27 mouse cellular contexts compared by ENCODE assay signal in genomic region chr10:75990430-75991042, GRCm38 (mm10). TPM values are rescaled to one million over a fixed set of nuclear protein-coding genes. Genes with fewer than 3 reads are reported as not detected.
DNase-seq lines count a peak whose midpoint lies in the region; ATAC-seq and TF ChIP-seq lines count a peak whose summit lies in the region.
"Had no signal": no experiment of that assay in that cellular context is flagged by ENCODE, and none has a peak within 500 bp of the region (broad histone marks: within the 10 kb centered on the region; RNA-seq: fewer than 3 reads in every experiment).

No protein-coding gene starts in this region.

- H3K9me3 ChIP-seq in forebrain, postnatal 0 days (ENCODE audit: low read length) = no peaks in the 10 kb centered on the region
- no peaks in the 10 kb centered on the region for H3K9me3 ChIP-seq in forebrain, embryonic 14.5 days (replicated peaks; ENCODE audit: control insufficient read depth, low read length)
- H3K9me3 ChIP-seq: embryonic facial prominence, embryonic 10.5 days; embryonic facial prominence, embryonic 12.5 days; forebrain, embryonic 13.5 days; G1E had no signal

- ATAC-seq in forebrain, postnatal 0 days = peak; percentile 20; the same call in 1 of the 2 replicates
- ATAC-seq in forebrain, embryonic 14.5 days = no peak
- ATAC-seq: CD4-positive, CD25-positive, alpha-beta regulatory T cell, adult 4 months; forebrain, embryonic 13.5 days; forebrain, embryonic 16.5 days had no signal

- no peaks in the 10 kb centered on the region for H3K36me3 ChIP-seq in forebrain, postnatal 0 days (ENCODE audit: insufficient read depth)
- H3K36me3 ChIP-seq in forebrain, embryonic 14.5 days (ENCODE audit: control insufficient read depth, insufficient read depth, low read length) = no peaks in the 10 kb centered on the region
- H3K36me3 ChIP-seq: embryonic facial prominence, embryonic 10.5 days; embryonic facial prominence, embryonic 12.5 days; G1E had no signal

- no peaks in the 10 kb centered on the region for H3K27me3 ChIP-seq in forebrain, postnatal 0 days (ENCODE audit: insufficient read depth, low read length)
- H3K27me3 ChIP-seq in forebrain, embryonic 14.5 days (replicated peaks; ENCODE audit: control insufficient read depth, insufficient read depth, low read length) = no peaks in the 10 kb centered on the region
- H3K27me3 ChIP-seq: CH12.LX; embryonic facial prominence, embryonic 12.5 days; forebrain, embryonic 13.5 days had no signal

- 55% methylated on average over 4 of the region's 4 CpGs for WGBS in forebrain, postnatal 0 days
- 62% methylated on average over 4 of the region's 4 CpGs for WGBS in forebrain, embryonic 14.5 days

- intact Hi-C loops in heart, postnatal 14 days (cut with DNase I) = no loop called here

- H3K27ac ChIP-seq in forebrain, postnatal 0 days (ENCODE audit: low read depth, low read length) = no peak overlapping the region
- no peak overlapping the region for H3K27ac ChIP-seq in forebrain, embryonic 14.5 days (ENCODE audit: low read depth, low read length)
- H3K27ac ChIP-seq: embryonic facial prominence, embryonic 10.5 days; embryonic facial prominence, embryonic 12.5 days; forebrain, embryonic 13.5 days had no signal

- H3K4me3 ChIP-seq in forebrain, postnatal 0 days (ENCODE audit: low read depth, low read length) = no peak overlapping the region
- no peak overlapping the region for H3K4me3 ChIP-seq in forebrain, embryonic 14.5 days (ENCODE audit: low read depth, low read length)
- H3K4me3 ChIP-seq: embryonic facial prominence, embryonic 10.5 days; embryonic facial prominence, embryonic 12.5 days; forebrain, embryonic 13.5 days had no signal

- no peak overlapping the region for H3K4me2 ChIP-seq in forebrain, postnatal 0 days (ENCODE audit: low read depth)
- no peak overlapping the region for H3K4me2 ChIP-seq in forebrain, embryonic 14.5 days (ENCODE audit: low read length)
- H3K4me2 ChIP-seq: embryonic facial prominence, embryonic 12.5 days; forebrain, embryonic 13.5 days had no signal

- no peak for TF ChIP-seq CTCF in forebrain, postnatal 0 days (IDR thresholded peaks at IDR 0.05; ENCODE audit: low read depth)

- DNase-seq in forebrain, postnatal 0 days = no peak
- no peak for DNase-seq in forebrain, embryonic 14.5 days (ENCODE audit: low spot score)
- peak; percentile 5 for DNase-seq in Muller cell, postnatal 12 days (ENCODE audit: inconsistent ontology term)
- peak; percentile 65 for DNase-seq in ZHBTc4 (ENCODE audit: low read depth, low spot score)
- no peak for DNase-seq in heart, postnatal 14 days
- no peak for DNase-seq in lung, postnatal 10 days
- no peak for DNase-seq in embryo, embryonic 11 days
- DNase-seq: adrenal gland, adult 2 months; adrenal gland, postnatal 10 days; adrenal gland, postnatal 25 days; B cell, adult 2 months; cerebellum, adult 11 months; cerebellum, adult 18-20 months; cerebellum, adult 8-10 months; cerebellum, adult 9-11 months; cerebellum, postnatal 14 days; cerebellum, postnatal 36 days had no signal

- no peak overlapping the region for H3K9ac ChIP-seq in forebrain, postnatal 0 days
- H3K9ac ChIP-seq in forebrain, embryonic 14.5 days (ENCODE audit: low read length) = no peak overlapping the region
- H3K9ac ChIP-seq: embryonic facial prominence, embryonic 12.5 days; forebrain, embryonic 13.5 days had no signal

- no peaks in the 10 kb centered on the region for H3K4me1 ChIP-seq in forebrain, postnatal 0 days (ENCODE audit: insufficient read depth)
- H3K4me1 ChIP-seq in forebrain, embryonic 14.5 days (ENCODE audit: control insufficient read depth, insufficient read depth, low read length) = no peaks in the 10 kb centered on the region
- H3K4me1 ChIP-seq: embryonic facial prominence, embryonic 10.5 days; embryonic facial prominence, embryonic 12.5 days; forebrain, embryonic 13.5 days had no signal

RNA-seq across cellular contexts. Expression of gene Gm5134, which starts 36.2 kb away (rescaled TPM):
- total RNA-seq in forebrain, postnatal 0 days (2014; rRNA removed) = not detected in 2 replicates
- not detected in 2 replicates for polyA plus RNA-seq in forebrain, postnatal 0 days (2015; fragmentation: Nextera tagmentation; extraction: Ambion mirVana)
- polyA plus RNA-seq in forebrain, embryonic 14.5 days (2014; fragmentation: Nextera tagmentation; extraction: Ambion mirVana) = not detected in 2 replicates
- not detected for total RNA-seq in heart, postnatal 14 days (2021)
- total RNA-seq: adrenal gland, adult 2 months; adrenal gland, postnatal 10 days; adrenal gland, postnatal 25 days; G1E had no signal
- polyA plus RNA-seq: embryonic facial prominence, embryonic 12.5 days; forebrain, embryonic 11.5 days; forebrain, embryonic 16.5 days; G1E had no signal

RNA-seq across cellular contexts. Expression of gene Zfp280b, which starts 41.9 kb away (rescaled TPM):
- total RNA-seq in forebrain, postnatal 0 days (2014; rRNA removed) = 5.8 and 7.9 TPM in 2 replicates
- polyA plus RNA-seq in forebrain, postnatal 0 days (2015; fragmentation: Nextera tagmentation; extraction: Ambion mirVana) = 7.7 and 9.0 TPM in 2 replicates
- polyA plus RNA-seq in forebrain, embryonic 14.5 days (2014; fragmentation: Nextera tagmentation; extraction: Ambion mirVana) = 11.7 and 12.2 TPM in 2 replicates
- 1 to 10 TPM; 8.6 to 9.5 TPM for total RNA-seq in heart, postnatal 14 days (2021)

RNA-seq across cellular contexts. Expression of gene Vpreb3, which starts 47.7 kb away (rescaled TPM):
- not detected in 2 replicates for total RNA-seq in forebrain, postnatal 0 days (2014; rRNA removed)
- polyA plus RNA-seq in forebrain, postnatal 0 days (2015; fragmentation: Nextera tagmentation; extraction: Ambion mirVana) = 0.45 and 1.4 TPM in 2 replicates
- 0.63 TPM in 1 of 2 replicates, not detected in the other for polyA plus RNA-seq in forebrain, embryonic 14.5 days (2014; fragmentation: Nextera tagmentation; extraction: Ambion mirVana)
- total RNA-seq in heart, postnatal 14 days (2021) = under 1 TPM in 1 of 2 experiments, not detected in 1; 0.65 TPM
- total RNA-seq: adrenal gland, adult 2 months; adrenal gland, postnatal 25 days; common myeloid progenitor, adult 5-6 weeks; G1E had no signal
- polyA plus RNA-seq: brain, embryonic 14.5 days; forebrain, embryonic 13.5 days; G1E had no signal

RNA-seq across cellular contexts. Expression of gene Gm867, which starts 50.1 kb away (rescaled TPM):
- total RNA-seq in forebrain, postnatal 0 days (2014; rRNA removed) = 0.95 and 2.8 TPM in 2 replicates
- 0.97 and 1.0 TPM in 2 replicates for polyA plus RNA-seq in forebrain, postnatal 0 days (2015; fragmentation: Nextera tagmentation; extraction: Ambion mirVana)
- polyA plus RNA-seq in forebrain, embryonic 14.5 days (2014; fragmentation: Nextera tagmentation; extraction: Ambion mirVana) = not detected in 2 replicates
- under 1 TPM in 1 of 2 experiments, not detected in 1; 0.24 TPM for total RNA-seq in heart, postnatal 14 days (2021)
- total RNA-seq: common myeloid progenitor, adult 5-6 weeks had no signal
- polyA plus RNA-seq: forebrain, embryonic 13.5 days; G1E had no signal

RNA-seq across cellular contexts. Expression of gene Mmp11, which starts 54.2 kb away (rescaled TPM):
- total RNA-seq in forebrain, postnatal 0 days (2014; rRNA removed) = 11.7 and 13.5 TPM in 2 replicates
- 14.3 and 16.5 TPM in 2 replicates for polyA plus RNA-seq in forebrain, postnatal 0 days (2015; fragmentation: Nextera tagmentation; extraction: Ambion mirVana)
- 19.4 and 25.1 TPM in 2 replicates for polyA plus RNA-seq in forebrain, embryonic 14.5 days (2014; fragmentation: Nextera tagmentation; extraction: Ambion mirVana)
- 1 to 10 TPM; 5.0 to 9.7 TPM for total RNA-seq in heart, postnatal 14 days (2021)
- polyA plus RNA-seq: G1E had no signal

Comparison
In these comparisons a context has a peak if more than half of its experiments do, and no peak if none do; other contexts are left out.
1. DNase-seq: peak in Muller cell, postnatal 12 days (single experiment) and ZHBTc4 (single experiment); none in forebrain, postnatal 0 days (single experiment), forebrain, embryonic 14.5 days (single experiment), heart, postnatal 14 days (0 of 2), lung, postnatal 10 days (single experiment) and embryo, embryonic 11 days (single experiment).